Mouse (Mus musculus) heart, adult 8-10 months (tissue): ENCODE data around the gene Neu1. TPM values are rescaled to one million over a fixed set of nuclear protein-coding genes. Genes with fewer than 3 reads are reported as not detected.
A peak's percentile ranks its signal among the peaks of the same experiment; 100 is the strongest.
"Not testable (repeated sequence)": the region's sequence is repeated elsewhere in the genome, so short reads cannot be mapped to it uniquely, and the experiment has no call there.

ENCODE experiments used
- DNase-seq: peaks from one replicate; pipeline ENCODE4 v3.0.0; 2022; ENCODE audit warnings: low spot score
- total RNA-seq, 4 experiments: library from RNA; stranded (reverse); gene quantifications; 2 replicates each; pipeline ENCODE4 v1.2.4; 2022

Neu1 gene
- total RNA-seq, 4 experiments from 2014 or later = 13.0 to 16.1 (median 14.4) TPM

DNA sequence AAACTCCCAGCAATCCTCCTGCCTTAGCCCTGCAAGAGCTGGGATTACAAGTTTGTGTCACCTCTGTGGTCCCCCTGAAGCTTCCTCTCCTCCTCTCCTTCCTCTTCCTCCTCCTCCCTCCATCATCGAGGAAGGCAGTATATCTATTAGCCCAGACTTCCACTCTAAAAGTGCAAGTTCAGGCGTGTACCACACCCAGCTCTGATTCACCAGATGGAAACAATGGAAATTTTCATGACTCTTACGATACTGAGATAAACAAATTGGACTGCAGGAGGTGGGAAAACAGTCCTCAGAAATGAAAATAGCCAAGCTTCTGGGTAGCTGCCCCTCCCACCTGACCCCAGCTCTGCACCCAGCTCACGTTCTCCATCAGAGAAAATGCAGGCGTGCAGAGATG is 34.6 kb downstream of the Neu1 start:
- DNase-seq = no peak

GRCm38 (mm10) chr17:34969822-34970221 is 38.8 kb downstream of the Neu1 start, which contains the start of gene Gm20481:
Gm20481 (plus strand) TSS chr17:34969912.
- not testable (repeated sequence) for DNase-seq

- DNase-seq = not testable (repeated sequence)
Observed at GRCm38 (mm10) chr17:34970850-34971249, 39.8 kb downstream of the Neu1 start.

GRCm38 (mm10) chr17:34971694-34972068 is 40.6 kb downstream of the Neu1 start:
- DNase-seq = not testable (repeated sequence)

DNA sequence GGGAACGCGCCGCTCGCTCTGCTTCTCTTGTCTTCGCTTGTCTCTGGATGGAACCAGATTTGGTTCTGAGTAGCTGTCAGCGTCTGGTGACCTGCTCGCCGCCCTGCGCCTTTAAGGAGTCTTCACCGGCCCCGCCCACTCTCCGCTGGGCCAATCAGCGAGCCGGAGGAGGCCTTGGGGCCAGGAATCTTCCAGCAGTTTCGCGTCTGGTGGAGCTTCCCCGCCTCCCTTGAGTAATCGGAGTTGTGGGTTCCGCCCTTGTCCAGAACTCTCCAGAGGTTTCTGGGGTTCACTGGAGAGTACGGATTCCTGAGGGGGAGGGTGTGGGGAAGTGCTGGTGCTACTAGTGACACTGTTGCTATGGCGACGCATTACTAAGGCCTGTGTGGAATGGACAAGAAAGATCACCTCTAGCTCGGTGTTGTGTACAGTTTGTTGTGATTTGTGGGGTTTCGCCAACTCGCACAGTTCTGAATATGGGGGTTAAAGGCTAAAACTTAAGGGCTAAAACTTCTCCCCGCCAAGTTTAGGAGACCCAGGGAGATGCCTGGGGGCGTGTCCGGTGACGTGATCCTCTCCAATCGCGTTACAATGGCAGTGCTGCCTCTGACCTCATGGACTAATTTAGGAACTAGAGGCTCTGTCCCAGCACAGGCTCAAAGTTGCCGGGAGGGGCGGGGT is 41.2 kb downstream of the Neu1 start, which contains the start of the genes Hspa1a and Hspa1l:
Gene Hspa1a (minus strand): TSS at position 88 of the 681 bp plus-strand sequence.
Gene Hspa1l (plus strand): TSS at position 635 of the 681 bp plus-strand sequence.
- DNase-seq = peak; percentile 98

GRCm38 (mm10) chr17:34975581-34976492 is 44.8 kb downstream of the Neu1 start:
- no peak for DNase-seq

DNA sequence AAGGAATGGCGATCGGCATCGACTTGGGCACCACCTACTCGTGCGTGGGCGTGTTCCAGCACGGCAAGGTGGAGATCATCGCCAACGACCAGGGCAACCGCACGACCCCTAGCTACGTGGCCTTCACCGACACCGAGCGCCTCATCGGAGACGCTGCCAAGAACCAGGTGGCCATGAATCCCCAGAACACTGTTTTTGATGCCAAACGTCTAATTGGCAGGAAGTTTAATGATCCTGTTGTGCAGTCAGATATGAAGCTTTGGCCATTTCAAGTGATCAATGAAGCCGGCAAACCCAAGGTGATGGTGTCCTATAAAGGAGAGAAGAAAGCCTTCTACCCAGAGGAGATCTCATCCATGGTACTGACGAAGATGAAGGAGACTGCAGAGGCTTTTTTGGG is 45.9 kb downstream of the Neu1 start:
- no peak for DNase-seq

GRCm38 (mm10) chr17:34978239-34978638 is 47.2 kb downstream of the Neu1 start:
- DNase-seq = no peak

GRCm38 (mm10) chr17:34979631-34980030 is 48.6 kb downstream of the Neu1 start:
- no peak for DNase-seq

DNA sequence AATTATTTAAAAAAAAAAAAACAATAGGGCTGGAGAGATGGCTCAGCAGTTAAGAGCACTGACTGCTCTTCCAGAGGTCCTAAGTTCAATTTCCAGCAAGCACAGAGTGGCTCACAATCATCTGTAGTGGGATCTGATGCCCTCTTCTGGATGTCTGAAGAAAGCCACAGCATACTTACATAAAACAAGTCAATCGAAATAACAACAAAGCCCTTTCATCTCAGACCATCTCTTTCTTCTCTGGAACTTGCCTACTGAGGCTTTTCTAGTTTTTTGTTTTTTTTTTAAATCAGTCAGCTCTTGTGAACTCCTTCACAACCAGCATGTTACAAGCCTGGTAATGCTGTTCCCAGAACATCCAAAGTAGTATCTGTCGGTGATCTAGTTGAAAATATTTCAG is 49.6 kb downstream of the Neu1 start:
- DNase-seq = peak; percentile 68

- DNase-seq = peak; percentile 94
Observed at GRCm38 (mm10) chr17:34981690-34982180, 50.7 kb downstream of the Neu1 start, which contains the start of gene Lsm2. Lsm2 (plus strand) TSS chr17:34981862.

DNA sequence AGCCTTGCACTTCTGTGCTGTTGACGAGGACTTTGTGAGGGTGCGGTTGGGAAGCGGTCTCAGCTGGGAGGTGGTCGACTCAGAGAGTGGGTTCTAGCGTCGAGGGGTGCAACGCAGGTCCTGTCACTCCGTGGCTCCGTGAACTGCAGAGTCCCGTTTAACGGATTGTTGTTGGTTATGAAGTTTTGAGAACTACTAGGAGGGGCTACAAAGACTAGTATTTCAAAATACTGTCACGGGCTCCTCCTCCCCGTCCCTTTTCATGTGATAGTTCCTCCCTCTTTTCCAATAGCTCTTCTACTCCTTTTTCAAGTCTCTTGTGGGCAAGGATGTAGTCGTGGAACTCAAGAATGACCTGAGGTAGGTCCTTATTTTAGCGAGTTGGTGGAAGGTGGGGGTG is 51.3 kb downstream of the Neu1 start:
- DNase-seq = no peak

GRCm38 (mm10) chr17:34984218-34984617 is 53.2 kb downstream of the Neu1 start:
- DNase-seq = peak; percentile 50

Other genes with a start within 250 kb of the Neu1 start
- gene C4b, start 187.4 kb upstream of the Neu1 start, total RNA-seq = 10 to 100 TPM; 14.3 to 71.5 (median 21.2) TPM
- gene Cyp21a1, start 126.7 kb upstream of the Neu1 start, total RNA-seq = under 1 TPM in 1 of 4 experiments, not detected in 3; 0.35 TPM
- 10 to 100 TPM in 2 of 4 experiments, 1 to 10 TPM in 2; 8.2 to 14.6 (median 9.5) TPM for gene Stk19, start 94.3 kb upstream of the Neu1 start, total RNA-seq
- gene Dxo, start 94.2 kb upstream of the Neu1 start, total RNA-seq = 10 to 100 TPM; 10.6 to 15.9 (median 11.5) TPM
- 10 to 100 TPM; 21.8 to 29.1 (median 25.8) TPM for gene Skiv2l, start 81.0 kb upstream of the Neu1 start, total RNA-seq
- gene Nelfe, start 80.9 kb upstream of the Neu1 start, total RNA-seq = 10 to 100 TPM; 16.6 to 17.9 (median 16.7) TPM
- 1 to 10 TPM; 2.2 to 8.5 (median 4.5) TPM for gene Cfb, start 68.7 kb upstream of the Neu1 start, total RNA-seq
- 1 to 10 TPM; 8.5 to 9.9 (median 9.1) TPM for gene Zbtb12, start 51.8 kb upstream of the Neu1 start, total RNA-seq
- not detected for gene Gm20547, start 49.2 kb upstream of the Neu1 start, total RNA-seq
- 1 to 10 TPM; 1.8 to 4.1 (median 3.0) TPM for gene C2, start 33.0 kb upstream of the Neu1 start, total RNA-seq
- gene Ehmt2, start 32.8 kb upstream of the Neu1 start, total RNA-seq = 10 to 100 TPM; 41.5 to 45.8 (median 42.4) TPM
- not detected for gene Slc44a4, start 16.8 kb upstream of the Neu1 start, total RNA-seq
- gene Hspa1b, start 28.0 kb downstream of the Neu1 start, total RNA-seq = 1 to 10 TPM; 1.4 to 5.5 (median 2.6) TPM
- not detected for gene Gm20481, start 38.7 kb downstream of the Neu1 start, total RNA-seq
- 1 to 10 TPM; 1.8 to 7.5 (median 3.6) TPM for gene Hspa1a, start 40.9 kb downstream of the Neu1 start, total RNA-seq
- 10 to 100 TPM in 2 of 4 experiments, 1 to 10 TPM in 2; 8.7 to 13.3 (median 11.0) TPM for gene Hspa1l, start 41.5 kb downstream of the Neu1 start, total RNA-seq
- 10 to 100 TPM; 17.5 to 21.7 (median 17.9) TPM for gene Lsm2, start 50.6 kb downstream of the Neu1 start, total RNA-seq
- gene Vars, start 69.7 kb downstream of the Neu1 start, total RNA-seq = 10 to 100 TPM; 28.3 to 31.4 (median 29.3) TPM
- gene Vwa7, start 85.3 kb downstream of the Neu1 start, total RNA-seq = 10 to 100 TPM; 12.0 to 18.5 (median 16.6) TPM
- not detected for gene Sapcd1, start 96.8 kb downstream of the Neu1 start, total RNA-seq
- gene Msh5, start 115.5 kb downstream of the Neu1 start, total RNA-seq = under 1 TPM in 2 of 4 experiments, not detected in 2; 0.33 to 0.56 TPM
- 10 to 100 TPM; 21.6 to 33.8 (median 30.0) TPM for gene Clic1, start 118.7 kb downstream of the Neu1 start, total RNA-seq
- gene Ddah2, start 127.8 kb downstream of the Neu1 start, total RNA-seq = 10 to 100 TPM; 13.5 to 22.7 (median 21.5) TPM
- gene Ly6g6c, start 134.1 kb downstream of the Neu1 start, total RNA-seq = not detected
- 1 to 10 TPM in 1 of 4 experiments, under 1 TPM in 3; 0.34 to 1.0 (median 0.85) TPM for gene Mpig6b, start 134.9 kb downstream of the Neu1 start, total RNA-seq
- not detected for gene Ly6g6e, start 145.6 kb downstream of the Neu1 start, total RNA-seq
- under 1 TPM in 3 of 4 experiments, not detected in 1; 0.69 to 0.95 (median 0.85) TPM for gene Ly6g6d, start 146.8 kb downstream of the Neu1 start, total RNA-seq
- gene Ly6g6f, start 154.4 kb downstream of the Neu1 start, total RNA-seq = under 1 TPM in 1 of 4 experiments, not detected in 3; 0.24 TPM
- gene Abhd16a, start 158.0 kb downstream of the Neu1 start, total RNA-seq = 10 to 100 TPM; 60.7 to 64.8 (median 62.3) TPM
- gene Ly6g5c, start 177.0 kb downstream of the Neu1 start, total RNA-seq = not detected
- not detected for gene Ly6g5b, start 184.2 kb downstream of the Neu1 start, total RNA-seq
- 10 to 100 TPM in 1 of 4 experiments, 1 to 10 TPM in 3; 6.6 to 10.2 (median 8.2) TPM for gene Gpank1, start 190.2 kb downstream of the Neu1 start, total RNA-seq
- 100 to 1,000 TPM; 152 to 184 (median 155) TPM for gene Csnk2b, start 190.8 kb downstream of the Neu1 start, total RNA-seq
- gene D17H6S53E, start 195.1 kb downstream of the Neu1 start, total RNA-seq = 10 to 100 TPM; 27.8 to 33.4 (median 30.3) TPM
- under 1 TPM in 1 of 4 experiments, not detected in 3; 0.26 TPM for gene Apom, start 200.8 kb downstream of the Neu1 start, total RNA-seq
- 100 to 1,000 TPM; 233 to 266 (median 242) TPM for gene Bag6, start 203.9 kb downstream of the Neu1 start, total RNA-seq
- gene Prrc2a, start 233.6 kb downstream of the Neu1 start, total RNA-seq = 100 to 1,000 TPM; 130 to 143 (median 140) TPM
- 1 to 10 TPM; 1.9 to 3.3 (median 2.4) TPM for gene Aif1, start 244.8 kb downstream of the Neu1 start, total RNA-seq